Mouse (Mus musculus): ENCODE measurements around the gene Gm20388. TPM values are rescaled to one million over a fixed set of nuclear protein-coding genes. Genes with fewer than 3 reads are reported as not detected.

Gm20388 gene
- polyA plus RNA-seq, 1 experiment from 2014 or later = not detected

- H3K27ac ChIP-seq = no peak overlapping the region
- 83% methylated on average over 5 of the region's 5 CpGs for WGBS
- no peak for ATAC-seq (ENCODE audit: low FRiP score)
Observed at GRCm38 (mm10) chr8:123705376-123705775, 3794.7 kb downstream of the Gm20388 start.

GRCm38 (mm10) chr8:123707137-123707536, 3796.5 kb downstream of the Gm20388 start:
- Histone ChIP-seq H3K27me3 (ENCODE audit: control insufficient read depth, insufficient read depth, low read length) (no peaks in the 10 kb centered on the region), H3K4me3 (replicated peaks; ENCODE audit: low read length) (no peak overlapping the region), H3K9ac (no peak overlapping the region), H3K4me1 (replicated peaks; ENCODE audit: control insufficient read depth, insufficient read depth, low read length) (no peaks in the 10 kb centered on the region), H3K27ac (no peak overlapping the region), H3K9me3 (ENCODE audit: control insufficient read depth, low read length) (no peaks in the 10 kb centered on the region), H3K4me2 (replicated peaks) (no peak overlapping the region), H3K36me3 (replicated peaks; ENCODE audit: control insufficient read depth, insufficient read depth) (no peaks in the 10 kb centered on the region)
- ATAC-seq (ENCODE audit: low FRiP score) (no peak), DNase-seq (ENCODE audit: low spot score) (no peak)
- WGBS = 91% methylated on average over 16 of the region's 16 CpGs

More at GRCm38 (mm10) chr8:123705376-123705775, 3794.7 kb downstream of the Gm20388 start:
- Histone ChIP-seq H3K9me3 (ENCODE audit: control insufficient read depth, low read length) (no peaks in the 10 kb centered on the region), H3K4me3 (replicated peaks; ENCODE audit: low read length) (no peak overlapping the region), H3K4me2 (replicated peaks) (no peak overlapping the region), H3K36me3 (replicated peaks; ENCODE audit: control insufficient read depth, insufficient read depth) (no peaks in the 10 kb centered on the region), H3K27me3 (ENCODE audit: control insufficient read depth, insufficient read depth, low read length) (no peaks in the 10 kb centered on the region), H3K4me1 (replicated peaks; ENCODE audit: control insufficient read depth, insufficient read depth, low read length) (no peaks in the 10 kb centered on the region), H3K9ac (no peak overlapping the region)
- no peak for DNase-seq (ENCODE audit: low spot score)

GRCm38 (mm10) chr8:123708729-123709128, 3798.1 kb downstream of the Gm20388 start:
- Histone ChIP-seq H3K36me3 (replicated peaks; ENCODE audit: control insufficient read depth, insufficient read depth) (no peaks in the 10 kb centered on the region), H3K27ac (no peak overlapping the region), H3K4me2 (replicated peaks) (no peak overlapping the region), H3K9me3 (ENCODE audit: control insufficient read depth, low read length) (no peaks in the 10 kb centered on the region), H3K4me3 (replicated peaks; ENCODE audit: low read length) (no peak overlapping the region), H3K27me3 (ENCODE audit: control insufficient read depth, insufficient read depth, low read length) (no peaks in the 10 kb centered on the region), H3K4me1 (replicated peaks; ENCODE audit: control insufficient read depth, insufficient read depth, low read length) (no peaks in the 10 kb centered on the region), H3K9ac (no peak overlapping the region)
- WGBS = 79% methylated on average over 8 of the region's 8 CpGs
- no peak for DNase-seq (ENCODE audit: low spot score)
- ATAC-seq (ENCODE audit: low FRiP score) = no peak

- H3K36me3 ChIP-seq (replicated peaks; ENCODE audit: control insufficient read depth, insufficient read depth) = no peaks in the 10 kb centered on the region
- H3K4me1 ChIP-seq (replicated peaks; ENCODE audit: control insufficient read depth, insufficient read depth, low read length) = no peaks in the 10 kb centered on the region
- WGBS = 87% methylated on average over 5 of the region's 5 CpGs
- no peaks in the 10 kb centered on the region for H3K9me3 ChIP-seq (ENCODE audit: control insufficient read depth, low read length)
- no peak overlapping the region for H3K27ac ChIP-seq
- DNase-seq (ENCODE audit: low spot score) (no peak), ATAC-seq (ENCODE audit: low FRiP score) (no peak)
- no peaks in the 10 kb centered on the region for H3K27me3 ChIP-seq (ENCODE audit: control insufficient read depth, insufficient read depth, low read length)
- no peak overlapping the region for H3K4me3 ChIP-seq (replicated peaks; ENCODE audit: low read length)
- H3K4me2 ChIP-seq (replicated peaks) = no peak overlapping the region
- H3K9ac ChIP-seq = no peak overlapping the region
Observed at GRCm38 (mm10) chr8:123710335-123710734, 3799.7 kb downstream of the Gm20388 start.

GRCm38 (mm10) chr8:123714451-123714850, 3803.8 kb downstream of the Gm20388 start:
- no peak for DNase-seq (ENCODE audit: low spot score)
- ATAC-seq (ENCODE audit: low FRiP score) = no peak
- H3K4me3 ChIP-seq (replicated peaks; ENCODE audit: low read length) = no peak overlapping the region
- WGBS = 93% methylated on average over 5 of the region's 5 CpGs
- no peak overlapping the region for H3K9ac ChIP-seq
- no peaks in the 10 kb centered on the region for H3K36me3 ChIP-seq (replicated peaks; ENCODE audit: control insufficient read depth, insufficient read depth)
- peaks cover 5% of the 10 kb centered on the region; the same call in 1 of the 2 replicates for H3K4me1 ChIP-seq (replicated peaks; ENCODE audit: control insufficient read depth, insufficient read depth, low read length)
- no peaks in the 10 kb centered on the region for H3K27me3 ChIP-seq (ENCODE audit: control insufficient read depth, insufficient read depth, low read length)
- no peaks in the 10 kb centered on the region for H3K9me3 ChIP-seq (ENCODE audit: control insufficient read depth, low read length)
- no peak overlapping the region for H3K27ac ChIP-seq
- H3K4me2 ChIP-seq (replicated peaks) = no peak overlapping the region

GRCm38 (mm10) chr8:123715916-123716592, 3805.4 kb downstream of the Gm20388 start:
- Histone ChIP-seq H3K9me3 (ENCODE audit: control insufficient read depth, low read length) (no peaks in the 10 kb centered on the region), H3K4me2 (replicated peaks) (no peak overlapping the region), H3K9ac (no peak overlapping the region), H3K27me3 (ENCODE audit: control insufficient read depth, insufficient read depth, low read length) (no peaks in the 10 kb centered on the region), H3K4me3 (replicated peaks; ENCODE audit: low read length) (no peak overlapping the region), H3K27ac (no peak overlapping the region), H3K36me3 (replicated peaks; ENCODE audit: control insufficient read depth, insufficient read depth) (no peaks in the 10 kb centered on the region), H3K4me1 (replicated peaks; ENCODE audit: control insufficient read depth, insufficient read depth, low read length) (peaks cover 5% of the 10 kb centered on the region; the same call in 1 of the 2 replicates)
- ATAC-seq (ENCODE audit: low FRiP score) (no peak), DNase-seq (ENCODE audit: low spot score) (no peak)
- WGBS = 29% methylated on average over 13 of the region's 13 CpGs

GRCm38 (mm10) chr8:123717104-123717503, 3806.5 kb downstream of the Gm20388 start:
- Histone ChIP-seq H3K9ac (no peak overlapping the region), H3K27ac (no peak overlapping the region), H3K4me1 (replicated peaks; ENCODE audit: control insufficient read depth, insufficient read depth, low read length) (peaks cover 5% of the 10 kb centered on the region; the same call in 1 of the 2 replicates), H3K27me3 (ENCODE audit: control insufficient read depth, insufficient read depth, low read length) (no peaks in the 10 kb centered on the region), H3K4me3 (replicated peaks; ENCODE audit: low read length) (no peak overlapping the region), H3K36me3 (replicated peaks; ENCODE audit: control insufficient read depth, insufficient read depth) (no peaks in the 10 kb centered on the region), H3K9me3 (ENCODE audit: control insufficient read depth, low read length) (no peaks in the 10 kb centered on the region), H3K4me2 (replicated peaks) (no peak overlapping the region)
- ATAC-seq (ENCODE audit: low FRiP score) (no peak), DNase-seq (ENCODE audit: low spot score) (no peak)
- 48% methylated on average over 2 of the region's 2 CpGs for WGBS

GRCm38 (mm10) chr8:123717516-123718490, 3807.2 kb downstream of the Gm20388 start:
- no peak for DNase-seq (ENCODE audit: low spot score)
- no peak overlapping the region for H3K9ac ChIP-seq
- ATAC-seq (ENCODE audit: low FRiP score) = no peak
- H3K27me3 ChIP-seq (ENCODE audit: control insufficient read depth, insufficient read depth, low read length) = no peaks in the 10 kb centered on the region
- no peaks in the 10 kb centered on the region for H3K9me3 ChIP-seq (ENCODE audit: control insufficient read depth, low read length)
- peaks cover 5% of the 10 kb centered on the region; the same call in 1 of the 2 replicates for H3K4me1 ChIP-seq (replicated peaks; ENCODE audit: control insufficient read depth, insufficient read depth, low read length)
- 75% methylated on average over 14 of the region's 15 CpGs for WGBS
- no peak overlapping the region for H3K4me3 ChIP-seq (replicated peaks; ENCODE audit: low read length)
- no peak overlapping the region for H3K4me2 ChIP-seq (replicated peaks)
- no peak overlapping the region for H3K27ac ChIP-seq
- no peaks in the 10 kb centered on the region for H3K36me3 ChIP-seq (replicated peaks; ENCODE audit: control insufficient read depth, insufficient read depth)

GRCm38 (mm10) chr8:123718752-123719151, 3808.1 kb downstream of the Gm20388 start:
- Histone ChIP-seq H3K9me3 (ENCODE audit: control insufficient read depth, low read length) (no peaks in the 10 kb centered on the region), H3K27ac (no peak overlapping the region), H3K36me3 (replicated peaks; ENCODE audit: control insufficient read depth, insufficient read depth) (no peaks in the 10 kb centered on the region), H3K9ac (no peak overlapping the region), H3K4me2 (replicated peaks) (no peak overlapping the region), H3K4me3 (replicated peaks; ENCODE audit: low read length) (no peak overlapping the region), H3K27me3 (ENCODE audit: control insufficient read depth, insufficient read depth, low read length) (no peaks in the 10 kb centered on the region), H3K4me1 (replicated peaks; ENCODE audit: control insufficient read depth, insufficient read depth, low read length) (peaks cover 5% of the 10 kb centered on the region; the same call in 1 of the 2 replicates)
- no peak for DNase-seq (ENCODE audit: low spot score)
- ATAC-seq (ENCODE audit: low FRiP score) = no peak
- 50% methylated on average over 2 of the region's 2 CpGs for WGBS
